Mouse (Mus musculus): ENCODE results near the gene Aldh18a1. TPM values are rescaled to one million over a fixed set of nuclear protein-coding genes. Genes with fewer than 3 reads are reported as not detected.
A peak's percentile ranks its signal among the peaks of the same experiment; 100 is the strongest.

The Aldh18a1 gene
- polyA plus RNA-seq, 1 experiment = 185 TPM

- no peaks in the 10 kb centered on the region for H3K36me3 ChIP-seq (ENCODE audit: control insufficient read depth, insufficient read depth)
- no peak overlapping the region for H3K4me3 ChIP-seq
Observed at GRCm38 (mm10) chr19:40518706-40519105, 69.6 kb downstream of the Aldh18a1 start.

GRCm38 (mm10) chr19:40515596-40515995, 72.7 kb downstream of the Aldh18a1 start:
- TF ChIP-seq POLR2AphosphoS2 (IDR thresholded peaks at IDR 0.05; ENCODE audit: insufficient read length, low read depth) (no peak), REST (IDR thresholded peaks at IDR 0.05; ENCODE audit: insufficient read depth, insufficient read length) (no peak), TCF12 (IDR thresholded peaks at IDR 0.05; ENCODE audit: insufficient read depth, poor library complexity, severe bottlenecking) (no peak), CEBPB (IDR thresholded peaks at IDR 0.05; ENCODE audit: insufficient read depth, poor library complexity, severe bottlenecking) (no peak), USF1 (IDR thresholded peaks at IDR 0.05; ENCODE audit: low read depth) (no peak), MAX (IDR thresholded peaks at IDR 0.05; ENCODE audit: low read depth) (no peak), MYOD1 (IDR thresholded peaks at IDR 0.05; ENCODE audit: control insufficient read depth in 1 of 3, insufficient read length in 2 of 3, low read depth in 2 of 3) (no peak), TCF3 (IDR thresholded peaks at IDR 0.05; ENCODE audit: insufficient read length, low read depth) (no peak), SRF (IDR thresholded peaks at IDR 0.05; ENCODE audit: control insufficient read depth, insufficient read length, low read depth) (no peak), E2F4 (IDR thresholded peaks at IDR 0.05; ENCODE audit: insufficient read depth) (no peak), MYOG (IDR thresholded peaks at IDR 0.05; ENCODE audit: control insufficient read depth in 1 of 3, insufficient read depth in 1 of 3, insufficient read length in 2 of 3, low read depth in 2 of 3) (no peak), POLR2A (IDR thresholded peaks at IDR 0.05; ENCODE audit: insufficient read length, low read depth) (no peak)
- Histone ChIP-seq H3ac (ENCODE audit: control insufficient read depth, insufficient read length) (no peak overlapping the region), H3K27me3 (ENCODE audit: control insufficient read depth, insufficient read depth, insufficient read length) (no peaks in the 10 kb centered on the region), H3K36me3 (ENCODE audit: control insufficient read depth, insufficient read depth) (no peaks in the 10 kb centered on the region), H3K79me2 (ENCODE audit: control insufficient read depth, insufficient read depth) (peaks cover 13% of the 10 kb centered on the region), H3K4me2 (ENCODE audit: low read depth) (no peak overlapping the region), H3K4me3 (no peak overlapping the region)

More at GRCm38 (mm10) chr19:40518706-40519105, 69.6 kb downstream of the Aldh18a1 start:
- no peaks in the 10 kb centered on the region for H3K79me2 ChIP-seq (ENCODE audit: control insufficient read depth, insufficient read depth)
- TF ChIP-seq TCF12 (IDR thresholded peaks at IDR 0.05; ENCODE audit: insufficient read depth, poor library complexity, severe bottlenecking) = no peak
- TF ChIP-seq TCF3 (IDR thresholded peaks at IDR 0.05; ENCODE audit: insufficient read length, low read depth) = no peak
- H3K4me2 ChIP-seq (ENCODE audit: low read depth) = no peak overlapping the region
- H3K27me3 ChIP-seq (ENCODE audit: control insufficient read depth, insufficient read depth, insufficient read length) = no peaks in the 10 kb centered on the region
- no peak overlapping the region for H3ac ChIP-seq (ENCODE audit: control insufficient read depth, insufficient read length)

GRCm38 (mm10) chr19:40514376-40514775, 73.9 kb downstream of the Aldh18a1 start:
- Histone ChIP-seq H3K36me3 (ENCODE audit: control insufficient read depth, insufficient read depth) (no peaks in the 10 kb centered on the region), H3K27me3 (ENCODE audit: control insufficient read depth, insufficient read depth, insufficient read length) (no peaks in the 10 kb centered on the region), H3K79me2 (ENCODE audit: control insufficient read depth, insufficient read depth) (peaks cover 17% of the 10 kb centered on the region), H3ac (ENCODE audit: control insufficient read depth, insufficient read length) (no peak overlapping the region), H3K4me3 (peak overlapping the region; percentile 75), H3K4me2 (ENCODE audit: low read depth) (peak overlapping the region; percentile 84)
- no peak for TF ChIP-seq MAX (IDR thresholded peaks at IDR 0.05; ENCODE audit: low read depth)
- no peak for TF ChIP-seq CEBPB (IDR thresholded peaks at IDR 0.05; ENCODE audit: insufficient read depth, poor library complexity, severe bottlenecking)
- TF ChIP-seq SRF (IDR thresholded peaks at IDR 0.05; ENCODE audit: control insufficient read depth, insufficient read length, low read depth) = no peak
- no peak for TF ChIP-seq MYOG (IDR thresholded peaks at IDR 0.05; ENCODE audit: control insufficient read depth in 1 of 3, insufficient read depth in 1 of 3, insufficient read length in 2 of 3, low read depth in 2 of 3)
- no peak for TF ChIP-seq E2F4 (IDR thresholded peaks at IDR 0.05; ENCODE audit: insufficient read depth)
- no peak for TF ChIP-seq POLR2AphosphoS2 (IDR thresholded peaks at IDR 0.05; ENCODE audit: insufficient read length, low read depth)
- TF ChIP-seq TCF12 (IDR thresholded peaks at IDR 0.05; ENCODE audit: insufficient read depth, poor library complexity, severe bottlenecking) = no peak
- TF ChIP-seq MYOD1 (IDR thresholded peaks at IDR 0.05; ENCODE audit: control insufficient read depth in 1 of 3, insufficient read length in 2 of 3, low read depth in 2 of 3) = no peak
- TF ChIP-seq REST (IDR thresholded peaks at IDR 0.05; ENCODE audit: insufficient read depth, insufficient read length) = no peak
- no peak for TF ChIP-seq POLR2A (IDR thresholded peaks at IDR 0.05; ENCODE audit: insufficient read length, low read depth)
- no peak for TF ChIP-seq USF1 (IDR thresholded peaks at IDR 0.05; ENCODE audit: low read depth)
- no peak for TF ChIP-seq TCF3 (IDR thresholded peaks at IDR 0.05; ENCODE audit: insufficient read length, low read depth)

- Histone ChIP-seq H3K79me2 (ENCODE audit: control insufficient read depth, insufficient read depth) (peaks cover 17% of the 10 kb centered on the region), H3K36me3 (ENCODE audit: control insufficient read depth, insufficient read depth) (no peaks in the 10 kb centered on the region), H3K27me3 (ENCODE audit: control insufficient read depth, insufficient read depth, insufficient read length) (no peaks in the 10 kb centered on the region), H3K4me3 (peak within 1 kb of the TSS; percentile 75), H3ac (ENCODE audit: control insufficient read depth, insufficient read length) (peak within 1 kb of the TSS; percentile 18), H3K4me2 (ENCODE audit: low read depth) (peak within 1 kb of the TSS; percentile 93)
- no peak for TF ChIP-seq CEBPB (IDR thresholded peaks at IDR 0.05; ENCODE audit: insufficient read depth, poor library complexity, severe bottlenecking)
- no peak for TF ChIP-seq TCF12 (IDR thresholded peaks at IDR 0.05; ENCODE audit: insufficient read depth, poor library complexity, severe bottlenecking)
- TF ChIP-seq MYOD1 (IDR thresholded peaks at IDR 0.05; ENCODE audit: control insufficient read depth in 1 of 3, insufficient read length in 2 of 3, low read depth in 2 of 3) = peak in 1 of 3 experiments; percentile 13
- TF ChIP-seq POLR2A (IDR thresholded peaks at IDR 0.05; ENCODE audit: insufficient read length, low read depth) = peak; percentile 93
- TF ChIP-seq SRF (IDR thresholded peaks at IDR 0.05; ENCODE audit: control insufficient read depth, insufficient read length, low read depth) = peak; percentile 20
- TF ChIP-seq E2F4 (IDR thresholded peaks at IDR 0.05; ENCODE audit: insufficient read depth) = no peak
- TF ChIP-seq MAX (IDR thresholded peaks at IDR 0.05; ENCODE audit: low read depth) = no peak
- TF ChIP-seq TCF3 (IDR thresholded peaks at IDR 0.05; ENCODE audit: insufficient read length, low read depth) = no peak
- peak; percentile 93 for TF ChIP-seq POLR2AphosphoS2 (IDR thresholded peaks at IDR 0.05; ENCODE audit: insufficient read length, low read depth)
- no peak for TF ChIP-seq REST (IDR thresholded peaks at IDR 0.05; ENCODE audit: insufficient read depth, insufficient read length)
- no peak for TF ChIP-seq MYOG (IDR thresholded peaks at IDR 0.05; ENCODE audit: control insufficient read depth in 1 of 3, insufficient read depth in 1 of 3, insufficient read length in 2 of 3, low read depth in 2 of 3)
- no peak for TF ChIP-seq USF1 (IDR thresholded peaks at IDR 0.05; ENCODE audit: low read depth)
Observed at GRCm38 (mm10) chr19:40513632-40514078, 74.6 kb downstream of the Aldh18a1 start, which contains the start of gene Sorbs1. Gene Sorbs1, minus strand, starts transcription at chr19:40513779.
